Mouse (Mus musculus) C2C12 (cell line): ENCODE measurements around the gene Fbxo40.

Experiments
- CEBPB ChIP-seq: IDR thresholded peaks from one replicate; pipeline ENCODE4 v1.6.1; 2011; ENCODE audit warnings: low read depth, mild to moderate bottlenecking, control low read depth, moderate library complexity
- CTCF ChIP-seq: IDR thresholded peaks from one replicate; pipeline ENCODE4 v1.5.1; 2011; ENCODE audit not compliant: control insufficient read depth, insufficient read depth, insufficient read length
- FOSL1 ChIP-seq: IDR thresholded peaks from one replicate; pipeline ENCODE4 v1.8.0; 2011; ENCODE audit warnings: mild to moderate bottlenecking, low read length; ENCODE audit not compliant: poor library complexity, insufficient read depth, severe bottlenecking
- MAX ChIP-seq: IDR thresholded peaks from one replicate; pipeline ENCODE4 v1.6.1; 2011; ENCODE audit warnings: mild to moderate bottlenecking, control low read depth
- MYOG ChIP-seq: IDR thresholded peaks from one replicate; pipeline ENCODE4 v1.6.1; 2011; ENCODE audit not compliant: control insufficient read depth, insufficient read length; ENCODE audit errors: extremely low read depth
- USF1 ChIP-seq: IDR thresholded peaks from one replicate; pipeline ENCODE4 v1.6.1; 2011; ENCODE audit warnings: low read depth, mild to moderate bottlenecking, control low read depth, moderate library complexity

DNA sequence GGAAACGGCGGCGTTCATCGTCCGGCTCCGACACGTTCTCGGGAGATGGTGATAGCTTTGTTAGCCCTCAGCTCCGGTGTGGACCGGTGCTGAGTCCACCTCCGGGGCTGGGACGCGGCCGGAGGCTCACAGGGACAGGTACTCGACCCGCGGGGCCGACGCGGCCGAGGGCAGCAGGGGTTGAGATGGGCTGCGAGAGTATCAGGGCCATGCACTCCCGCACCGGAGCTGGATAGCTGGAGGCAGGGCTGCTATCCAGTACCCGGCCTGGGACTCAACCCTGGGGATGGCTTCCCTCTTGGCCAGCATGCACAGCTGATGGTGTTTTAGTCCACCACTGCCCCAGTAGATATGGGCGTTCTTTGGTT lies 21.6 kb upstream of the Fbxo40 start:
- TF ChIP-seq CTCF: no peak
- TF ChIP-seq CEBPB: no peak
- TF ChIP-seq USF1: no peak
- no peak for TF ChIP-seq FOSL1
- TF ChIP-seq MAX: no peak
- no peak for TF ChIP-seq MYOG
